Mouse (Mus musculus): ENCODE results near the gene Phactr2.
A peak's percentile ranks its signal among the peaks of the same experiment; 100 is the strongest.
"Not testable (repeated sequence)": the region's sequence is repeated elsewhere in the genome, so short reads cannot be mapped to it uniquely, and the experiment has no call there.

Phactr2 gene

GRCm38 (mm10) chr10:13473833-13474567 is at the start of gene Phactr2:
Gene Phactr2, minus strand, starts transcription at chr10:13474412.
- peak; percentile 60 for DNase-seq (ENCODE audit: low spot score)

GRCm38 (mm10) chr10:13521857-13522256 is 47.6 kb upstream of the Phactr2 start:
- DNase-seq (ENCODE audit: low spot score) = no peak

GRCm38 (mm10) chr10:13502371-13502770 is 28.2 kb upstream of the Phactr2 start:
- DNase-seq (ENCODE audit: low spot score) = no peak

- DNase-seq (ENCODE audit: low spot score) = not testable (repeated sequence)
Measured at GRCm38 (mm10) chr10:13501533-13501932, 27.3 kb upstream of the Phactr2 start.

GRCm38 (mm10) chr10:13500938-13501496 is 26.8 kb upstream of the Phactr2 start:
- peak; percentile 88 for DNase-seq (ENCODE audit: low spot score)

- DNase-seq (ENCODE audit: low spot score) = no peak
Measured at GRCm38 (mm10) chr10:13500473-13500872, 26.3 kb upstream of the Phactr2 start.

GRCm38 (mm10) chr10:13499331-13499730 is 25.1 kb upstream of the Phactr2 start, which contains the start of gene Fuca2:
Gene Fuca2, plus strand, starts transcription at chr10:13499540.
- DNase-seq (ENCODE audit: low spot score) = no peak

- no peak for DNase-seq (ENCODE audit: low spot score)
Measured at GRCm38 (mm10) chr10:13496315-13496714, 22.1 kb upstream of the Phactr2 start.

GRCm38 (mm10) chr10:13493978-13494686 is 19.9 kb upstream of the Phactr2 start:
- DNase-seq (ENCODE audit: low spot score) = no peak

GRCm38 (mm10) chr10:13489671-13490070 is 15.5 kb upstream of the Phactr2 start:
- no peak for DNase-seq (ENCODE audit: low spot score)

GRCm38 (mm10) chr10:13485958-13486357 is 11.7 kb upstream of the Phactr2 start:
- no peak for DNase-seq (ENCODE audit: low spot score)

GRCm38 (mm10) chr10:13479341-13479740 is 5.1 kb upstream of the Phactr2 start:
- no peak for DNase-seq (ENCODE audit: low spot score)

- DNase-seq (ENCODE audit: low spot score) = peak; percentile 8
Measured at GRCm38 (mm10) chr10:13475121-13475520, 909 bp upstream of the Phactr2 start.

GRCm38 (mm10) chr10:13474568-13474955 is 350 bp upstream of the Phactr2 start:
- no peak for DNase-seq (ENCODE audit: low spot score)

GRCm38 (mm10) chr10:13473287-13473832 is 852 bp downstream of the Phactr2 start:
- peak; percentile 9 for DNase-seq (ENCODE audit: low spot score)

GRCm38 (mm10) chr10:13470236-13470635 is 4.0 kb downstream of the Phactr2 start:
- no peak for DNase-seq (ENCODE audit: low spot score)

- DNase-seq (ENCODE audit: low spot score) = not testable (repeated sequence)
Measured at GRCm38 (mm10) chr10:13468025-13468529, 6.1 kb downstream of the Phactr2 start.

GRCm38 (mm10) chr10:13466925-13467324 is 7.3 kb downstream of the Phactr2 start:
- DNase-seq (ENCODE audit: low spot score) = no peak

GRCm38 (mm10) chr10:13464295-13464694 is 9.9 kb downstream of the Phactr2 start:
- not testable (repeated sequence) for DNase-seq (ENCODE audit: low spot score)

- no peak for DNase-seq (ENCODE audit: low spot score)
Measured at GRCm38 (mm10) chr10:13453200-13453990, 20.8 kb downstream of the Phactr2 start.

- DNase-seq (ENCODE audit: low spot score) = no peak
Measured at GRCm38 (mm10) chr10:13451640-13452039, 22.6 kb downstream of the Phactr2 start.
